Mouse (Mus musculus) heart, adult 2 months (tissue): Measurements from ENCODE around the gene Ttc28. TPM values are rescaled to one million over a fixed set of nuclear protein-coding genes. Genes with fewer than 3 reads are reported as not detected.

Experiments used
- DNase-seq, 2 experiments: peaks; one replicate each; pipeline ENCODE4 v3.0.0; 2021
- H3K27ac ChIP-seq: fragments of 200-600 bp; 2 replicates; pipeline ENCODE4 v1.8.1; 2022
- H3K27me3 ChIP-seq: fragments of 200-500 bp; 2 replicates; pipeline ENCODE4 v1.6.1; 2012; ENCODE audit warnings: mild to moderate bottlenecking, low read length, inconsistent platforms, mixed read lengths; ENCODE audit not compliant: control insufficient read depth, insufficient read depth
- H3K36me3 ChIP-seq: fragments of 200-500 bp; 2 replicates; pipeline ENCODE4 v1.6.1; 2012; ENCODE audit warnings: low read length, inconsistent platforms; ENCODE audit not compliant: control insufficient read depth, insufficient read depth
- H3K4me1 ChIP-seq: fragments of 200-500 bp; 2 replicates; pipeline ENCODE4 v1.6.1; 2011; ENCODE audit warnings: low read length; ENCODE audit not compliant: control insufficient read depth, insufficient read depth
- H3K4me3 ChIP-seq: fragments of 200-600 bp; 2 replicates; pipeline ENCODE4 v1.8.1; 2022
- H3K79me2 ChIP-seq: fragments of 200-500 bp; replicated peaks from 2 replicates; pipeline ENCODE4 v1.6.1; 2012; ENCODE audit warnings: mild to moderate bottlenecking, inconsistent platforms, low read length, moderate library complexity, mixed read lengths; ENCODE audit not compliant: control insufficient read depth, insufficient read depth
- H3K9ac ChIP-seq: fragments of 200-500 bp; 2 replicates; pipeline ENCODE4 v1.6.1; 2012; ENCODE audit warnings: low read depth, mild to moderate bottlenecking, control low read depth, inconsistent platforms, low read length, mixed read lengths
- CTCF ChIP-seq: fragments of 200-600 bp; IDR thresholded peaks from 2 replicates; pipeline ENCODE4 v1.8.1; 2022; ENCODE audit warnings: antibody characterized with exemption, mild to moderate bottlenecking, moderate library complexity
- EP300 ChIP-seq: fragments of 200-500 bp; IDR thresholded peaks from 2 replicates; pipeline ENCODE4 v1.6.1; 2011; ENCODE audit warnings: low read depth, low read length, control low read depth; ENCODE audit not compliant: insufficient read depth
- POLR2A ChIP-seq: fragments of 200-500 bp; IDR thresholded peaks from 2 replicates; pipeline ENCODE4 v1.6.1; 2011; ENCODE audit warnings: mild to moderate bottlenecking, low read depth, low read length, control low read depth; ENCODE audit not compliant: insufficient read depth
- WGBS: fragments of 180-500 bp; shearing (Covaris S2); methylation state at CpG from one replicate; pipeline ENCODE4 v1.1.7; 2018; 5-methylcytosine and 5-hydroxymethylcytosine counted together
- intact Hi-C: fragments of 180-260 bp; cut with DNase I; formaldehyde crosslinking; loops from one replicate; pipeline ENCODE4 v1.15.1; 2025
- polyA plus RNA-seq: library from polyadenylated mRNA; depleted of rRNA; stranded (reverse); fragments of >200 nt; gene quantifications from 2 replicates; pipeline ENCODE4 v1.2.3, GENCODE M21; 2012
- total RNA-seq, 2 experiments: library from RNA; stranded (reverse); gene quantifications; 2 replicates each; pipeline ENCODE4 v1.2.3; 2021

Ttc28 gene
- total and polyA plus RNA-seq, 3 experiments: 7.2 to 15.0 (median 12.3) TPM

GRCm38 (mm10) chr5:111227850-111228249 is 348.2 kb downstream of the Ttc28 start:
- TF ChIP-seq CTCF (no peak), EP300 (no peak), POLR2A (peak; percentile 44)
- H3K4me1 ChIP-seq: peaks cover 17% of the 10 kb centered on the region
- H3K79me2 ChIP-seq: no peaks in the 10 kb centered on the region
- no peak overlapping the region for H3K4me3 ChIP-seq
- WGBS: 36% methylated on average over 5 of the region's 5 CpGs
- no peak overlapping the region for H3K9ac ChIP-seq
- H3K27ac ChIP-seq: peak overlapping the region; percentile 45
- DNase-seq: peak; percentile 55 to 62
- H3K27me3 ChIP-seq: no peaks in the 10 kb centered on the region
- H3K36me3 ChIP-seq: peaks cover 3% of the 10 kb centered on the region; the same call in 1 of the 2 replicates
- intact Hi-C loops: no loop called here

GRCm38 (mm10) chr5:111228302-111229040 is 348.9 kb downstream of the Ttc28 start:
- Histone ChIP-seq H3K27me3 (no peaks in the 10 kb centered on the region), H3K36me3 (peaks cover 3% of the 10 kb centered on the region; the same call in 1 of the 2 replicates), H3K4me1 (peaks cover 17% of the 10 kb centered on the region), H3K79me2 (no peaks in the 10 kb centered on the region), H3K27ac (peak overlapping the region; percentile 45), H3K4me3 (no peak overlapping the region), H3K9ac (no peak overlapping the region)
- 32% methylated on average over 14 of the region's 14 CpGs for WGBS
- intact Hi-C loops: no loop called here
- peak in 1 of 2 experiments; percentile 57 for DNase-seq
- TF ChIP-seq EP300: no peak
- TF ChIP-seq POLR2A: no peak
- TF ChIP-seq CTCF: no peak

GRCm38 (mm10) chr5:111229041-111229394 is 349.4 kb downstream of the Ttc28 start:
- WGBS: 49% methylated on average over 12 of the region's 12 CpGs
- H3K4me1 ChIP-seq: peaks cover 17% of the 10 kb centered on the region
- H3K36me3 ChIP-seq: peaks cover 3% of the 10 kb centered on the region; the same call in 1 of the 2 replicates
- H3K4me3 ChIP-seq: no peak overlapping the region
- TF ChIP-seq EP300 (no peak), POLR2A (no peak), CTCF (no peak)
- intact Hi-C loops: no loop called here
- no peak overlapping the region for H3K9ac ChIP-seq
- no peaks in the 10 kb centered on the region for H3K27me3 ChIP-seq
- peak overlapping the region; percentile 20; the same call in 1 of the 2 replicates for H3K27ac ChIP-seq
- H3K79me2 ChIP-seq: no peaks in the 10 kb centered on the region
- DNase-seq: no peak

- Histone ChIP-seq H3K4me1 (peaks cover 19% of the 10 kb centered on the region), H3K27ac (no peak overlapping the region), H3K9ac (no peak overlapping the region), H3K79me2 (no peaks in the 10 kb centered on the region), H3K27me3 (no peaks in the 10 kb centered on the region), H3K4me3 (no peak overlapping the region), H3K36me3 (peaks cover 3% of the 10 kb centered on the region; the same call in 1 of the 2 replicates)
- intact Hi-C loops: no loop called here
- WGBS: 42% methylated on average over 3 of the region's 3 CpGs
- DNase-seq: no peak
- TF ChIP-seq CTCF: no peak
- no peak for TF ChIP-seq EP300
- no peak for TF ChIP-seq POLR2A
These were observed 350.1 kb downstream of the Ttc28 start for GRCm38 (mm10) chr5:111229671-111230070.

- H3K36me3 ChIP-seq: peaks cover 3% of the 10 kb centered on the region; the same call in 1 of the 2 replicates
- WGBS: 90% methylated on average over 13 of the region's 13 CpGs
- H3K4me3 ChIP-seq: no peak overlapping the region
- H3K79me2 ChIP-seq: no peaks in the 10 kb centered on the region
- peaks cover 23% of the 10 kb centered on the region for H3K4me1 ChIP-seq
- no peak overlapping the region for H3K9ac ChIP-seq
- intact Hi-C loops: no loop called here
- H3K27ac ChIP-seq: no peak overlapping the region
- TF ChIP-seq EP300: no peak
- no peak for TF ChIP-seq POLR2A
- no peak for TF ChIP-seq CTCF
- H3K27me3 ChIP-seq: no peaks in the 10 kb centered on the region
- no peak for DNase-seq
These were observed 351.4 kb downstream of the Ttc28 start for GRCm38 (mm10) chr5:111231044-111231443.

- no peak for DNase-seq
- Histone ChIP-seq H3K4me3 (no peak overlapping the region), H3K79me2 (no peaks in the 10 kb centered on the region), H3K4me1 (peaks cover 23% of the 10 kb centered on the region), H3K27ac (no peak overlapping the region), H3K27me3 (no peaks in the 10 kb centered on the region), H3K9ac (no peak overlapping the region), H3K36me3 (peaks cover 3% of the 10 kb centered on the region; the same call in 1 of the 2 replicates)
- intact Hi-C loops: no loop called here
- no peak for TF ChIP-seq EP300
- TF ChIP-seq CTCF: no peak
- TF ChIP-seq POLR2A: no peak
- WGBS: 89% methylated on average over 1 of the region's 1 CpGs
These were observed 352.2 kb downstream of the Ttc28 start for GRCm38 (mm10) chr5:111231769-111232168.
